Mouse (Mus musculus) heart, postnatal 4 days (tissue): Measurements from ENCODE around the gene Zyg11a. TPM values are rescaled to one million over a fixed set of nuclear protein-coding genes. Genes with fewer than 3 reads are reported as not detected.
"Not testable (repeated sequence)": the region's sequence is repeated elsewhere in the genome, so short reads cannot be mapped to it uniquely, and the experiment has no call there.

Experiments used
- DNase-seq: peaks from one replicate; pipeline ENCODE4 v3.0.0; 2021
- total RNA-seq, 2 experiments: library from RNA; stranded (reverse); gene quantifications; 2 replicates each; pipeline ENCODE4 v1.2.3; 2021

Gene Zyg11a
- total RNA-seq, 2 experiments from 2014 or later: not detected

DNA sequence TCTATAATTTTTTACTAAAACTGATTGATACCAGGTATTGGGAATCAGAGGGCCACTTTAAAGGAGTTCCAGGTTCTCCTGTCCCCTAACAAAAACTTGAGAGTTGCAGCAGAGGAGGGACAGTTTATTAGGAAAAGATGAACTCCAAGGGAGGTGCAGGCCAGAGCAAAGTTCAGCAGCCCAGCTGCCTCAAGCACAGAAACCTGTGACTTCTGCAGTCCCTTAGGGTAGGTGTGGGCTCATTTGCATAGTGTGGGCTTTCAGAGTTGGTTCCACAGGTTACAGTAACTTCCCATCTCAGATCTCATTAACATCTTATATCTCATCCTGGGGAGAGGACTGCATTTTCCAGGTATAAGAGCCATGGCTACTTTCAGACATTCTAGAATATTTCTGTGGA is 74.1 kb downstream of the Zyg11a start:
- DNase-seq: no peak

DNA sequence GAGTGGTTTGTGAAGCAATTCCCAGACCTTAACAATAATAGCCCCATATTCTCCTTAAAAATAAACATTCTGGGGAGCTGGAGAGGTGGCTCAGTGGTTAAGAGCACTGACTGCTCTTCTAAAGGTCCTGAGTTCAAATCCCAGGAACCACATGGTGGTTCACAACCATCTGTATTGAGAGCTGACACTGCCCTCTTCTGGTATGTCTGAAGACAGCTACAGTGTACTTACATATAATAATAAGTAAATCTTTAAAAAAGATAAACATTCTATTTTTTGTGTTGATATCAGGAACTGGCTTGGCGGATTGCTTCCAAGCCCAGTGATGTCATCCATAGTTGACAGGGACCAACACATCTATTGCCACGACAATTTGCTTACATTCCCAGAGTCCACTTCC is 74.7 kb downstream of the Zyg11a start:
- not testable (repeated sequence) for DNase-seq

- DNase-seq: no peak
Observed at GRCm38 (mm10) chr4:108136938-108137337, 80.9 kb downstream of the Zyg11a start.

Other genes with a start within 250 kb of the Zyg11a start
- not detected for gene Slc1a7, start 249.7 kb downstream of the Zyg11a start, total RNA-seq
- 10 to 100 TPM in 1 of 2 experiments, 1 to 10 TPM in 1; 10.0 to 10.8 TPM for gene Podn, start 121.6 kb downstream of the Zyg11a start, total RNA-seq
- gene Scp2, start 73.0 kb downstream of the Zyg11a start, total RNA-seq: 100 to 1,000 TPM; 119 to 132 TPM
- 10 to 100 TPM; 22.1 to 27.9 TPM for gene Echdc2, start 52.6 kb downstream of the Zyg11a start, total RNA-seq
- 10 to 100 TPM; 30.9 to 31.4 TPM for gene Zyg11b, start 83.0 kb upstream of the Zyg11a start, total RNA-seq
- gene Coa7, start 110.1 kb upstream of the Zyg11a start, total RNA-seq: 10 to 100 TPM; 41.1 to 46.8 TPM
- under 1 TPM; 0.50 TPM for gene Shisal2a, start 165.3 kb upstream of the Zyg11a start, total RNA-seq
- 10 to 100 TPM; 27.5 to 30.6 TPM for gene Gpx7, start 188.9 kb upstream of the Zyg11a start, total RNA-seq
- gene Tut4, start 241.4 kb upstream of the Zyg11a start, total RNA-seq: 10 to 100 TPM; 47.7 to 49.3 TPM